Mouse (Mus musculus) neutrophil, adult 5-6 weeks (primary cell): ENCODE measurements around the gene Slc15a2. TPM values are rescaled to one million over a fixed set of nuclear protein-coding genes. Genes with fewer than 3 reads are reported as not detected.

Source experiments
- ATAC-seq: fragments of 151-379, 151-347 bp; 2 replicates; pipeline ENCODE4 v1.8.0; 2017; ENCODE audit warnings: mild to moderate bottlenecking, moderate TSS enrichment; ENCODE audit not compliant: insufficient number of reproducible peaks, poor library complexity, low FRiP score, severe bottlenecking; ENCODE audit errors: extremely low read depth
- total RNA-seq: library from RNA; stranded (forward); fragments of 200-1000 nt; gene quantifications from 2 replicates; pipeline ENCODE4 v1.2.3, GENCODE M21; 2017

The Slc15a2 gene
- 63.0 and 75.4 TPM in 2 replicates for total RNA-seq

DNA sequence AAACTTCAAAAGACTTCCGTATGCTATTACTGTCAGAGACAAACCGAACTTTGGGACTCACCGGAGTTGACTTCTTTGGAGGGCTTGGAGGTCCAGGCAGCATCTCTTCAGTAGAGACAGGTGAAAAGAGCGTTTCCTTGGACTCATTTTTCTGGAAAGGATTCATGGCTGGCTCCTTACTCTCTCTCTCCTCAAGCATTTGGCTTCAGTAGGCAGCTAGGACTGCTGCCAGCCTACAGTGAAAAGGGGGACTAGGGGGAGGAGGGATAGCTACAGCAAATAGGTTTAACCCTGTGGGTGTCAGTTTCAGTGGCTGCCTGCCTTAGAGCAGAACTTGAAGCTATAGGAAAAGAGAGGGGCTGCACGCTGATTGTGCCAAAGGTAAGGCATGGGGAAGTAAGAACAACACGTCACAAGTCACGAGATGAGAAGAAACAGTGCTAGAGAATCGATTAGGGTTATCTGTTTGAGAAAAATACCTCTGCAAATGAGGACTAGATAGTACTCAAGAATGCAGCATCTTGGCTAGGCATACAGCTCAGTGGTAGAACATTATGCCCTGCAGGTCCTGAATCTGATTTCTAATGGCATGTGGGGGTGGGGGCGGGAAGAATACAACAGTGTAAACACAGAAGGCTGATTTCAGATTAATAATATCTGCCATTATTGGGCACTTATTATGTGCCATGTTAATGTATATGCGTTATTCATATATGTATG is at the start of gene Slc15a2:
TSS of gene Slc15a2 (minus strand) at position 369 of the 720 bp plus-strand sequence.
- no peak for ATAC-seq

DNA sequence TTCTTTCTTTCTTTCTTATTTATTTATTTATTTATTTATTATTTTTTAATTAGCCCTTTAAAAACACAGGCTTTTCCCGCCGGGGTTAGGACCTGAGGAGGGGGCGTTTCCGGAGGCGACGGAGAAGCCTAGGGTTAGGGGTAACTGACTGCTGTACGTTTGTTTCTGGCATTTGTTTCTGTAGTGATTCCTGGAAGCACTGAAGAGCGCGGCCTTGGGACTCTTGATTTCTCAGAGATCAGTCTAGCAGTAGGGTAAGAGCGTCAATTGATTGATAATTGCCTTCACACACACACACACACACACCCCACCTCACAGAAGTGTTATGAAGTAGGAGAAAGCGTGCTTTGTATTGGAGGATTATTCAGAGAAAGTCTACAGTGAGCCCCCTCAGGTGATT is 44.1 kb upstream of the Slc15a2 start:
- ATAC-seq = no peak

DNA sequence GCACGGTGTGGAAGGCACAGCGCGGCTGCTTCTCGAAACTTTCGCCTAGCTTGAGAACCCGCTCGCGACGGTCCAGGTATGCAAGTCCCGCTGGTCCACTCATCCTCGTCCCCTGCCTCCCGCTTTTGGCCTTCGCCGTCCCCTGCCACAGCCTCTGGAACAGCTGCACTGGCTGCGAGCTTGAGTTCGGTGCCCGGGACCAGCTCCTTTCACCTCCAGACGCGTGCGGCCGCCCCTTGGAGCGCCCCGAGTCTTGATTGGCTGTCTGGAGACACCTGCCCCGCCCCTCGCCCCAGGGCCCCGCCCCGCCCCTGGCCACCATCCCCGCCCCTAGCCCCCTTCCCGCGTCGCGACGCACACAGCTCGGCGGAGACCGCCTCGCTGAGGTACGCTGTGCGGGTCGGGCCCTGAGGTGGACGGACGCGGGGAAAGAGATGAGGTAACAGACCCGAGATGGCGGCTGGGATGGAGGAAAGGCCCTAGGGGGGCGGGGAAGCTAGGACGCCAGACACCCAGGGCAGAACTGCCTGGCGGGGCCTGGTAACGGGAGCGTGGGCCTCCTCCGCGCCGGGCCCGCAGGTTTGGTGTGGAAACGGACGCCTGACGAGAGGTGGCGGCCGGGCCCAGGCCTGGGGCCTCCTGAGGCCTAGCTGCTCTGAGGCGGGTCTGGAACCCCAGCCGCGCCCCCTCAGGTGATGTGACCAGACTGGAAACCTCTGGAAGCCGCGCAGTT is 43.5 kb upstream of the Slc15a2 start, which contains the start of gene Iqcb1:
TSS of gene Iqcb1 (plus strand) at position 332 of the 733 bp plus-strand sequence.
- ATAC-seq = peak; percentile 88

DNA sequence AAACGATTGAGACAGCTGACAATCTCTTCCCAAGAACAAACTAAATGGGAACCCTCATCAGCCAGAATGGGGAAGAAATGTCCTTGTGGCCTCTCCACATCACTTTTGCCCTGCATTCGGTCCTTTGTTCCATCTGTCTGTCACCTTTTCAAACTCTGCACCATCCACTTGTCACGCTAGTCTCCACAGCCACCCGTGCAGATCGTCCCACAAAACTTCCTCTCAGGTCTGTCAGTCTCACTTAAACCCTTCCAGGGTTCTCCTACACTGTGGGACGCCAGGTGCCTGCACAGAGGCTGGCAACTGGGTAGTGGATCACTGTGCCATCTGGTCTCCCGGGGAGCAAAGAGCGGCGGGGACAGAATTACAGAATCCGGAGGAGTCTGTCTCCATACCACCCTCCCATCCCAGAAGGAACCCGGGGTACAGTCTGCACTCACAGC is 42.9 kb upstream of the Slc15a2 start:
- ATAC-seq = peak; percentile 27

DNA sequence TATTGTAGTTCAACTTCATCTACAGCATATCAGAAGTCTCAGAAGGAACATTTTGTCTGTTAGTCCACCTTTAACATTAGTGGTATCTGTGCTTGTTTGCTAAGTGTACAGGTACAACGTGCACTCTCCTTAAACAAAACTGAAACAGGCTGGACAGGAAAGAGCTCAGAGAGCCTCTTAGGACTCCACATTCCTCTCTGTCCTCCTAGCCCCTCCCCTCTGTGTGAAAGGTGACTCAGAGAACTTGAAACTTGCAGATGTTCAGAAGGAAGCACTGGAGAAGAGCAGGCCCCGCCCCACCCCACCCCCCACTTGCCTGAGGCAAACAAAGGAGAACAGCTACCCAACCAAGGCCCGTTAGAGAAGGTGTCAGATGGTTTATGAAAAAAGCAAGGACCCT is 36.7 kb upstream of the Slc15a2 start:
- ATAC-seq = peak; percentile 61; the same call in 1 of the 2 replicates

DNA sequence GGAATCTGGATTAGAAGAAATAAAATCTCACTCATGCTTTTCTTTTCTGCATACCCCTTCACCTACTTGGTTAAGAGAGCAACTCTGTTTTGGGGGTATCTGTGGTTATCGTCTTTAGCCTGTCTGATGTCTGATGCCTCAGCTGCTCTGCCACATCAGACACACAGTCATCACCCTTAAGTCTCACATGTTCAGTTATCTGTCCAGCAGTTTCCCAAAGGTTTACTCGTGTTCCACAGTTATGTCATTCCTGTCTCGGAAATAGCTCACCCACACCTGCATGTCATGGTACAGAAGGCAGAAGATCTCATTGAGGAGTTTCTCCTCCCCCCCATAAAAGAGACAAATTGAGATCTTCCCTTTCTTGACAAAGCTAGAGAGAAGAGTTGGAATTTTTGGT is 36.0 kb upstream of the Slc15a2 start:
- ATAC-seq = no peak

DNA sequence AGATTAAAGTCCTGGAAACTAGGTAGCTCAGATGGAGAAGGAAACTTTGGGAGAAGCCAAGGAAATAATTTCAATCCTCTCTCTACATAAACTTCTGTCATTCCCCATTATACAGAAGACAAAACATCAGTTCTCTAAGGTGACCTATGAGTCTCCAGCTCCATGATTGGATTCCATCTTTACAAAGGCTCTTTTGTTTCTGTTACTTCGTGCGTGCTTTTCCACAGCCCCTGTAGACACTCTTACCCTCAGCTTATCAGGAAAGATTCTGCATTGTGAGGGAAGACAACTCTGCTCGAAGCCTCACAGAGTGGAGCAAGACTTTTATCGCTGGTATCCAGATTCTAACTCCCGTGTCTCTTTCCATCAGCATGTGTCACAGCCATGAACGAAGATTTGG is 35.3 kb upstream of the Slc15a2 start:
- ATAC-seq = no peak

DNA sequence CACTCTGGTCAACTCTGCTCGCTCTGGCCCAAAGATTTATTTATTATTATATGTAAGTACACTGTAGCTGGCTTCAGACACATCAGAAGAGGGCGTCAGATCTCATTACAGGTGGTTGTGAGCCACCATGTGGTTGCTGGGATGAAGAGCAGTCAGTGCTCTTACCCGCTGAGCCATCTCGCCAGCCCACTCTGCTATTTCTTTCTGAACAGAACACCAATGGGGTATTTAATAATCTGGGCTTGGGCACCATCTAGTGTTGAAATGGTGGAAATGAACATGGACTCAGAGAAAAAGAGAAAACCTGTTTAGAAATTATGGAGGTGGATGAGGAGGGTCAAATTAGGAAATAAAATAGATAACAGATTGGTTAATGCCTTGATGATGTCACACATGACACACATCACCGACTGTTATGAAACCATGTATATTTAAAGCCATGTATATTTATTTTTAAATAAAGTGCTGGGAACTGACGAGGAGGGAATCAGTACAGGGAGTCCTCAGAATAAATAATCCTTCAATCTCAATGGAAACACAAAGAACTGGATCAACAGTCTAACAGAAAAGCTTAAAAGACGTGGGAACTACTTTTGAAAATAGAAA is 32.7 kb upstream of the Slc15a2 start:
- ATAC-seq = peak; percentile 97

DNA sequence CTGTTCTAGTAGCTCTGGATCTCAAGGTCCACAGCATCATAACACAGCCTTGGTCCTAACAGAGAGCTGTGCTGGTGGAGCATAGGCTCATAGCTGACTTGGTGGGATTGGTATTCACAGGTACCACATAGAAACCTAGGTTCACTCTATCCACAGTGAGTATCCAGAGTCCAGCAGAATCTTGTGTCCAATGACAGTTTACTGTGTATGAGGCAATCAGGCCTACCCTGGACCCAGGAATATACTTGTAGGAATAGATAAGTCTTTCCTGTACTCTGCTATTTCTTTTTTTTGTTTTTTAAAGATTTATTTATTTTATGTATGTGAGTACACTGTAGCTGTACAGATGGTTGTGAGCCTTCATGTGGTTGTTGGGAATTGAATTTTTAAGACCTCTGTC is 32.2 kb upstream of the Slc15a2 start:
- no peak for ATAC-seq

DNA sequence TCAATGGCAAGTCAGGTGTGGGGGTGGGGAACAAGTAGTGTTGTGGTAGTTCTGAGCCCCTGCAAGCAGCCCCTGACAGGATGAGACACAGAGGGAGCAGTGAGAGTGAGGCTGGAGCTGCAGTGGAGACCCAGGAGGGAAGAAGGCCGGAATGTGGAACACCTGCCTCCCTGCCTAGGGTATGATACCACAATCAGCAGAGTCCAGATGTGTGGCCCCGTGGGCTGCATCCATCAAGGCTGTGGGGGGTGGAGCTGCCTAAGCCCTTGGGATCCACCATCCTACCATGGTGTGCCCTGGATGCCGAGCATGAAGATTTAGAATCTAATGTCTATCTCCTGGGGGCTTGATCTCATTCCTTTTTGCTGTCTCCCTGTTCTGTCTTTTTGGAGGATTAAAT is 28.9 kb upstream of the Slc15a2 start:
- no peak for ATAC-seq

DNA sequence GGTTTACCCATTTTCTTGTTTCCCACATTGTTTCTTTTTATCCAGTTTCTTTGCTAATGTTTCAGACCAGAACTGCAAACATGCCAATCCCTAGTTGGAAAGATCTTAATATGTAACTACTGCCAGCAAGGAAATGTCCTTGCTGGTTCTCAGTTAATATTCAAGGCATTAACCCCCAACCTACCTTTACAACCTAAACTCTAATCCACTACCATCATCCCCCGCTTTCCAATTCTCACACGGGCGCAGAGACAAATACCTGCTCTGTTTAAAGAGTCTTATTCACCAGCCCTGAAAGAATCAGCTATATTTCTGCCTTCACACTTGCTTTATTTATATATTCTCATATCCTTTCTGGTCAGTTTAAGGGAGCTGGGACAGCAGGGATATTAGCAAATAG is 23.9 kb upstream of the Slc15a2 start:
- no peak for ATAC-seq

DNA sequence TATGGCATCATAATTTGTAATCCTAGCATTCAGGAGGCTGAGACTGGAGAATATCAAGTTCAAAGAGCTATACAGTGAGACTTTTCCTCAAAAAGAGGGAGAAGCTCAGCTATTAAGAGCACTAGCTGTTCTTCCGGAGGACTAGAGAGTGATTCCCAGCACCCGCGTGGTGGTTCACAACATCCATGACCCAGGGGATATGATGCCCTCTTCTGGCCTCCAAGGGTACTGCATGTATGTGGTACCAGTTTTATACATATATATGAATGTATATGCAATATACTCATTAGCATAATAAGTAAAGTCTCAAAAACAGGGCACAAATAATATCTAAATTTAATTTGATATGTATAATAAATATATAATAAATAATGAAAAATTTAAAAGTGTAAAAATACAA is 17.6 kb upstream of the Slc15a2 start:
- ATAC-seq = no peak

DNA sequence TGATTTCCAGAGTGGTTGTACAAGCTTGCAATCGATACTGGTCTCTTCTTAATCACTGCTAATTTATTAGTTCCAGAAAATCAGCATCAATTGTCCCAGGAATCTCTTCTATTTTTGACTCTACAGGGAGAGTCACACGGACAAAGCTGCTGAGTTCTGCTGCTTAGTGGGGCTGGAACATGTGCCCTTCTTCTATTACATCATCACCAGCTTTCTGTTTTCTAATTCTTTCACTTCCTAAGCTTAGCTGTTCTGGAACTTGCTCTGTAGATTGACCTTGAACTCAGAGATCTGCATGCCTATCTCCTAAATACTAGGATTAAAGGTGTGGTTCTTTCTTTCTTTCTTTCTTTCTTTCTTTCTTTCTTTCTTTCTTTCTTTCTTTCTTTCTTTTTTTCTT is 13.6 kb upstream of the Slc15a2 start:
- ATAC-seq = no peak

DNA sequence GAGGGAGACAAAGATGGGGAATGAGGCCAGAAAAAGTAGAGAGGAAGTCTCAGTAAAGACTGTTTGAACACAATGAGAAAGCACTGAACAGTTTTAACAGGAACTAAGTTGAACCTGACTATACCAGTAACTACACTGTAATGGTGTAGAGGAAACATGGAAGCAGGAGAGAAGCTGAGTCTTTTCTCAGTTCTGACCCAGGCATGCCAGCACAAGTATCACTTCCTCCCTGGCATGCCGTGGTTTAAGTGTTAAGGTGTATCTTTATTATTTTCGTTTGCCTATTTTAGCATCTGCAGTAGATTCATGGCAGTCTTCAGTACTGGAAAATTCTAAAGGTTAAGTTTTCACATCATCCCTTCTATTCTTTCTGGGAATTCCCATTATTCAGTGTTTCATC is 10.2 kb upstream of the Slc15a2 start:
- no peak for ATAC-seq

DNA sequence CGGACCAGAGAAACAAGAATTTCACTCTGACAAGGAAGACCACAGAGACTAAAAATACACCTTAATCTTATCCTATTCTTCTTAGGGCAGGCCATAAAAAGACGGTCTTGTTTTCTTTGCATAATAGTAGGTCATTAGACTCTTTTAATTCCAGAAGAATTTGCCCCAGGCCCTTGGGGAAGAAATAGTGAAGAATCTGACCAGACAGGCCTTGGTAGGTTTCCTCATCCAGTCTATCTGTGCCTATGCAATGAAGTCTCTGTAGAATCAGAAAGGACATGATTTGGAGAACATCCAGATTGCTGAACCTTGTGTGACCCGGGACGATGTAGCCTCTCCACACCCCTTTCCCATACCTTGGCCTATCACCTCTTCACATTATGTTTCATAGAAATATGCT is 5.4 kb upstream of the Slc15a2 start:
- ATAC-seq = no peak

DNA sequence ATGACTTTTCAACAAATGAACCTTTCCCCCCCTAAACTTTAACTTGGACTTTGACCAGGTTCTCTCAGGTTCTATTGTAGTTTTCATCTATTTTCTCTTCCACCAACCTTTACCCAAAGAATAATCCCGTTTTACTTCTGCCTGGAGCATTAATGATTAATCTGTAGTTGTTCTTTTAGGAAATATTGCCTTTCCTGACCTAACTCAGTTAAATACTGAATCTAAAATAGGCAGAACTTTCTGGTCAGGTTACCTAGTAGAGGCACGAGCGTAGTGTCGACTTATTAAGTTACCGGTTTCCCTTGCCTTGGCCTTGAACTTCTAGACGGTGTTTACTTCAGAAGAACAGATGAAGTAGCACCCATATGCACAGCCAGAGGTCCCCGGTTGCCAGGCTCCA is 1.7 kb upstream of the Slc15a2 start:
- ATAC-seq = no peak

DNA sequence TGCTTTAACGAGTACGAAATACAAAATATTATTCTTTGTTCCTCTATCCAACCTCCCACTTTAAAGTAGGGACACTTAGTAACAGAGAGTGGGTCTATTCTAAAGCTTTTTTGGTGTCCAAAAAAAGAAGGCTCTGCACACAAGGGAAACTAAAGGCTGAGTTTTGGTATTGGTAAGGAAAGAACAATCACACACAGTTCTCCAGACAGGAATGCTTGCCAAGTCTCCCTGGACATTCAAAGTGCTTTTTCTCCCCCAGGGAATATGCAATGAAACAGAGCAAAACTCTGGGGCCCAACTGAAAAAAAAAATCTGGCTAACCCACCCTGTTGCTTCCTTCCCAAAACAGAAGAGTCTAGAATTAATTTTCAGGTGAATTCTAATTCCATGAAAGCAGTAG is 616 bp downstream of the Slc15a2 start:
- no peak for ATAC-seq

DNA sequence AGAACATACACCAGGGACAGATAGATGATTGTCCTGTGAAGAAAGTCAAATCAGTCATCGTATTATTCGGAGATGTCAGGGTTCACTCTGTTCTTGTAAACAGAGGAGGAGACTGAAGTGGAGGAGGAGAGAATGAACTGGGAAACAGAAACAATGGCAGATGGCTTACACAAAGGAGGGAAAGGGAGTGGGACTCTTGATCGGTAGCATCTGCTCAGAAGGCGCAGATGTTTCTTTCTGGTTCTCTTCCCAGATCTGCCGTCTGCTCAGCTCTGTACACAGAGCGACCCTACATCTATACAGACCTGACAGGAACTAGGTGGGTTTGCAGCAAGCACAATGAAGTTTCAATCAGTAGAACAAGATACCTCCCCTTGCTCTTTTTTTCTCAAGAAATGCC is 9.1 kb downstream of the Slc15a2 start:
- ATAC-seq = no peak

DNA sequence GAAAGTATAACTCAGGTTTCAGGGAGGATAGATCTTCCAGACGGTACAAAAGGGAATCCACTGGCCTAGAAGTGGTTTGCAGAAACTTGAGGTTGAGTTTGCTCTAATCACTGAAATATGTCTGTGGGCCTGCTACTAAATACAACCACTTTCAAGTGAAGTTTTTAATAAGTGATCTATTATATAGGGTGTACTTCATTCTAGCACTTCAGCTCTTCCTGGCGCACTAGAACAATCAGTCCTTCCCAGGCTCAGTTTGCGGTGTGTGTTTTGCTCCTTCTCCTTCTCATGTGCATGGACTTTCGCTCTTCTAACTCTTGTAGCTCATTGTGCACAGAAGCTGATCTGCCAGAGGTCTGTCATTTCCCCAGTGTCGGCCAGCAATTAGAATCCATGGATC is 11.8 kb downstream of the Slc15a2 start:
- ATAC-seq = no peak

DNA sequence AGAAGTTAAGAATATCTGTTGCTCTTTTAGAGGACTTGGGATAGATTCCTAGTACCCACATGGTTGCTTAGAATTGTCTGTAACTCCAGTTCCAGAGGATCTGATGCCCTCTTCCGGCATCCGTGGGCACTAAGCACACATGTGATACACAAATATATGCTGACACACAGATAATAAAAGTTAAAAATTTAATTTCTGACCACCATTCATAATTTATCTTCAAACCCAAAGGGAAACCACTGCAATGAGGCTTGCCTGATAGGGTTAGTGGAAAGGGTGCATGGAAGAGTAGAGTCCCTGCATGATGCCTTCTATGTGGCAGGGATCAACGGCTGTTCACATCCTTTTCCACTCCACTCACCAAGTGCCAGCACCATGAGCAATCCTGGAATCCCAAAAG is 13.1 kb downstream of the Slc15a2 start:
- ATAC-seq = no peak
